Mouse (Mus musculus): ENCODE measurements at regions not wholly inside any gene's neighbourhood (a gene's known extent, or its start where the extent isn't known, plus 50 kb on each side); places are given as distances from the start of the nearest gene placed in this dataset.

DNA sequence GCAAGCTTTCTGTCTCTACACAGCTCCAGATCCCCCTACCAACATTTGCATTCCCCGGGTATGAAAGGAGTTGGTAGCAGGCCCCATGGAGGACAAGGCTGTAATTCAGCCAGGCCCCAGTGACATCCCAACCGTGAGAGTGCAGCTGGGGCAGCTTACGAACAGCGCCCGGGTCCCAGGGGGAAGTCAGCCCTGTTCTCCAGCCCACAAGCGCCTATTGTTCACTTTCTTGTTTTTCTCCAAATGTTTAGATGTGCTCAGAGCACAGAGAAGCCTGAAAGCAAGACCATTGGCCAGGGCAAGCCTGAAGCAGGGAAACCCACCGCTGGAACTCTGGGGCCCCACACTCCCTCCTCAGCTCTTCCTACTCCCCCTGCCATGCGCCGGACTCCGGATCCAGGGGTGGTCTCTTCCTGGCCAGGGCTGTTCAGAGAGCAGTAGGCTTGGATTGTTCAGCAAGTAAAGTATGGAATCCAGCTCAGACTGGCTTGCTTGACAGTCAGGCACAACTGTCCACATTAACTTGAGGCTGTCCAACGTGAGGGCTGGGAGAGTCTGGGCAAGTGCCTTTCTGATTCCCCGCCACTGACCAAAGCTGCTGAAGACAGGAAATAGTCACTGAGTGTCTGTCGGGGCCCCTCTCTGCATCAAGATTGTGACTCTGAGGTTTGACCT is 142.4 kb downstream of the Zfp36l1 start:
- H3K9me3 ChIP-seq (replicated peaks; ENCODE audit: insufficient read depth, low read length): no peaks in the 10 kb centered on the region
- no peak overlapping the region for H3K4me3 ChIP-seq (ENCODE audit: control insufficient read depth in 1 of 2, insufficient read depth in 1 of 2, low read depth in 2 of 2, low read length in 2 of 2)
- TF ChIP-seq NRF1 (IDR thresholded peaks at IDR 0.05; ENCODE audit: insufficient read depth, low read depth, low read length, poor library complexity, severe bottlenecking) (no peak), CTCF (IDR thresholded peaks at IDR 0.05 in 2 of 3, conservative IDR thresholded peaks at IDR 0.05 in 1 of 3; ENCODE audit: control insufficient read depth in 1 of 3, insufficient read depth in 1 of 3, low read depth in 2 of 3, low read length in 3 of 3, poor library complexity in 1 of 3, severe bottlenecking in 1 of 3) (no peak), GATA1 (IDR thresholded peaks at IDR 0.05; ENCODE audit: low read depth, low read length) (no peak), ZC3H11A (IDR thresholded peaks at IDR 0.05; ENCODE audit: low read depth, low read length) (no peak), USF1 (IDR thresholded peaks at IDR 0.05; ENCODE audit: low read depth, low read length) (no peak), MAX (IDR thresholded peaks at IDR 0.05; ENCODE audit: low read length) (no peak), MAZ (IDR thresholded peaks at IDR 0.05; ENCODE audit: low read depth, low read length) (no peak), MXI1 (IDR thresholded peaks at IDR 0.05; ENCODE audit: low read depth, low read length) (no peak), JUND (IDR thresholded peaks at IDR 0.05; ENCODE audit: low read depth, low read length) (no peak), ZKSCAN1 (IDR thresholded peaks at IDR 0.05; ENCODE audit: low read depth, low read length) (no peak), ZMIZ1 (IDR thresholded peaks at IDR 0.05; ENCODE audit: low read depth, low read length) (no peak), TBP (IDR thresholded peaks at IDR 0.05; ENCODE audit: low read depth, low read length) (no peak), SMC3 (IDR thresholded peaks at IDR 0.05; ENCODE audit: low read depth, low read length) (no peak), POLR2AphosphoS5 (IDR thresholded peaks at IDR 0.05; ENCODE audit: borderline replicate concordance, low read depth, low read length) (no peak), ELF1 (IDR thresholded peaks at IDR 0.05; ENCODE audit: low read depth, low read length) (no peak), CHD1 (IDR thresholded peaks at IDR 0.05; ENCODE audit: low read depth, low read length) (no peak), RCOR1 (IDR thresholded peaks at IDR 0.05; ENCODE audit: low read depth, low read length) (no peak), MAFK (IDR thresholded peaks at IDR 0.05; ENCODE audit: borderline replicate concordance, low read depth, low read length) (no peak)
- no peak overlapping the region for H3K27ac ChIP-seq (ENCODE audit: control insufficient read depth, low read depth, low read length)
- no peak overlapping the region for H3K9ac ChIP-seq (ENCODE audit: control insufficient read depth, low read depth, low read length, poor library complexity, severe bottlenecking)
- H3K36me3 ChIP-seq (ENCODE audit: control insufficient read depth in 1 of 2, insufficient read depth in 2 of 2, low read length in 2 of 2): no peaks in the 10 kb centered on the region
- no peaks in the 10 kb centered on the region for H3K27me3 ChIP-seq (ENCODE audit: control insufficient read depth in 1 of 2, insufficient read depth in 2 of 2, low read length in 2 of 2)
- no peak for DNase-seq (ENCODE audit: low read depth, low spot score)
- H3K79me2 ChIP-seq (ENCODE audit: control insufficient read depth, insufficient read depth, low read length, poor library complexity): no peaks in the 10 kb centered on the region
- peaks cover 0 to 5% of the 10 kb centered on the region in 2 experiments; a peak in 1 of 4 replicates for H3K4me1 ChIP-seq (ENCODE audit: control insufficient read depth in 1 of 2, insufficient read depth in 2 of 2, low read length in 2 of 2)

DNA sequence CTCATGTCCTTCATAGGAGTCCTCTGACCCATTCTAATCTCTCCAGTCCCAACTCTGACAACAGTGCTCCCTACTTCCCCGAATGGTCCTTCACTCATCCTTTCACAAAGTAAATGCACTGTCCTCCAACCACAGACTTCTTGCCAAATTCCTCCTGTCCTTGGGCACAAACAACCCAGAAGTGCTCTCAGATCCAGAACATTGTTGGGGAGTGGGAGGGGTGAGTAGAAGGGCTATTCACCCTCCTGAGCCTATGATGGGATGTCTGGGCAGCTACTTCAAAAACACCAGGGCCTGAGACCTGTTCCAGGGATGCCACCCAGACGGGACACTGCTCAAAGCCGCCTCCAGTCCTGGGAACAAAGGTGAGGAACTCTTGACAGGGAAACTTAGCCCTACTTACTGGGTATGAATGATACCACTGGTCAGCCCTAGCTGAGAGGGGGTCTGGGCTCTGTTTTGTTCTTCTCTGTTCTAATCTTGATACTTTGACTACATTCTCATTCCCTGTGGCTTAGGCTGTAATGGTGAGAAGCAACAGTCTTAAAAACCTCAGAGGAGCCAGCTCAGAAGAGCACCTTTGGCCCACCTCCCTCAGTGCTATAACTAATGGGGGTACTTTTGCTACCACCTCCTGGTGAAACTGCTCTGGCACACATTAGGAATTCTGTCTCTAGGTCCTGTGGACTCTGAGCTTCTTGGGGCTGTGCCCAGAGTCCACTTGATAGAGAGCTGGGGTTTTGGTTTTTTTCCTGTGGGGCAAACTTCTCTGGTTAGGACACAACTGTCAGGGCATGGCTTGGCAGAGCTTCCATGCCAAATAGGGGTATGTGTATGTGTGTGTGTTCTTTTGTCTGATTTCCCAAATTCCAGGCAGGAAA is 143.2 kb downstream of the Zfp36l1 start:
- no peak overlapping the region for H3K27ac ChIP-seq (ENCODE audit: control insufficient read depth, low read depth, low read length)
- H3K36me3 ChIP-seq (ENCODE audit: control insufficient read depth in 1 of 2, insufficient read depth in 2 of 2, low read length in 2 of 2): no peaks in the 10 kb centered on the region
- H3K9me3 ChIP-seq (replicated peaks; ENCODE audit: insufficient read depth, low read length): no peaks in the 10 kb centered on the region
- no peak for TF ChIP-seq MAFK (IDR thresholded peaks at IDR 0.05; ENCODE audit: borderline replicate concordance, low read depth, low read length)
- TF ChIP-seq POLR2AphosphoS5 (IDR thresholded peaks at IDR 0.05; ENCODE audit: borderline replicate concordance, low read depth, low read length): no peak
- no peak for TF ChIP-seq ELF1 (IDR thresholded peaks at IDR 0.05; ENCODE audit: low read depth, low read length)
- H3K27me3 ChIP-seq (ENCODE audit: control insufficient read depth in 1 of 2, insufficient read depth in 2 of 2, low read length in 2 of 2): 0 out of 4 replicates have a peak, but pooled peaks cover 0 to 2% of the 10 kb centered on the region in 2 experiments
- H3K79me2 ChIP-seq (ENCODE audit: control insufficient read depth, insufficient read depth, low read length, poor library complexity): no peaks in the 10 kb centered on the region
- H3K4me3 ChIP-seq (ENCODE audit: control insufficient read depth in 1 of 2, insufficient read depth in 1 of 2, low read depth in 2 of 2, low read length in 2 of 2): no peak overlapping the region
- H3K9ac ChIP-seq (ENCODE audit: control insufficient read depth, low read depth, low read length, poor library complexity, severe bottlenecking): no peak overlapping the region
- peaks cover 0 to 5% of the 10 kb centered on the region in 2 experiments; a peak in 1 of 4 replicates for H3K4me1 ChIP-seq (ENCODE audit: control insufficient read depth in 1 of 2, insufficient read depth in 2 of 2, low read length in 2 of 2)
- no peak for DNase-seq (ENCODE audit: low read depth, low spot score)
